Mouse (Mus musculus) CH12.LX (cell line): ENCODE data around the gene Spsb4.

Source experiments
- E2F4 ChIP-seq: IDR thresholded peaks from 2 replicates; pipeline ENCODE4 v1.6.1; 2011; ENCODE audit warnings: low read depth, low read length, improper control_type of control experiment; ENCODE audit not compliant: insufficient replicate concordance
- MEF2A ChIP-seq: IDR thresholded peaks from 2 replicates; pipeline ENCODE4 v1.6.1; 2014; ENCODE audit warnings: low read depth, mild to moderate bottlenecking, inconsistent platforms, low read length, improper control_type of control experiment, borderline replicate concordance

DNA sequence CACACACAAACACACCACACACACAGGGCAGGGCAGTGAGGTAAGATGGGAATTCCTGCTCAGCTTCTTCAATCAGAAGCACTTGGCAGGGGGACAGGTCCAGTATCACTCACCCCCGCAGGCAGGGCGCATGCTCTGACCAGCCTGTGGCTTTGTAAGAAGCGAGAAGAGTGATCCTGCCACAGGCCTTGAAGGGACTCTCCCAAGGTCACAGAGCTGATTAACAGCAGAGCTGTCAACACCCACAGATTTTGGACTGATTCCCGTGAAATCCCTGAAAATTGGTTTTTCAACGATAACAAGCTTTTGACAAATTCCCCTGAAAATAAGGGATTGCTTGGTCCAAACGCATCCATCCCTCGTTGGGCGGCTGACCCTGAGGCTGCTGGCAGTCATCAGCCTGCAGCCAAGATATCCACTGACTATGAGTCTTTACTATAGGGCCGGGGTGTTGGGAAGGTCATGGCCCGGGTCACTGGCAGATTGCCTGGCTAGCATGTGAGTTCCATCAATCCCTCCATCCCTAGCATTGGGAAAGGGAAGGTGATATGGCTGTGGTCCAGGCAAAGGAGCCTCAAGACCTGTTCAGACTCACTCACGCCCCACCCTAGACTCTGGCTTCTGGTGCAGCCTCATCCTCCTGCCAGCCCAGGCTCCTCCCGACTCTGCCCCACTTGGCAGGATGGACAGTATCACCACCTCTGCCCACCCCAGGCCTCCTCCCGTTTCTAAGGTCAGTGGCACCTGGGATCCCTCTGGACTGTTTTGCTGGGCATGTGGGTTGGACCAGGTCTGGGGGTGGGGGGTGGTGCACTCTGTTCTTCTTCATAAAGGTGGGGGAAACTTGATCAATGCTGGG is 41.1 kb downstream of the Spsb4 start:
- TF ChIP-seq MEF2A (no peak), E2F4 (no peak)
